Mouse (Mus musculus): Measurements from ENCODE around the gene Tmem210.

Tmem210 gene

GRCm38 (mm10) chr2:25262795-25263622 lies 24.9 kb upstream of the Tmem210 start:
- TF ChIP-seq GATA4 (IDR thresholded peaks at IDR 0.05; ENCODE audit: insufficient replicate concordance, low read length) = no peak

- no peak for TF ChIP-seq GATA4 (IDR thresholded peaks at IDR 0.05; ENCODE audit: insufficient replicate concordance, low read length)
Measured at GRCm38 (mm10) chr2:25263623-25264285, 24.2 kb upstream of the Tmem210 start.

DNA sequence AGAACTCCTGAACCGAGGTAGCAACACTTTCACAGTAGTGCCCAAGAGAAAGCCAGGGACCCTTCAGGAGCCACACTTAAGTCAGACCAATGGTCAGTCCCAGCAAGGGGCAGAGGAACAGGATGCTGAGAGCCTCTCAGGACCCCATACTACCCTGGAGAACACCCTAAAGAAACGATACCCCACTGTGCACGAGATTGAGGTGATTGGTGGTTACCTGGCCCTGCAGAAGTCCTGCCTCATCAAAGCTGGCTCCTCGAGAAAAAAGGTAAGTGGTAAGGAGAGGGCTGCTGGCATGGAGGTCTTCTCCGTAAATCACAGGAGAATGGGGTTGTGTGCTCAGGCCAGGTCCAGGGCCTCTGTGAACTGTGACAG lies 23.7 kb upstream of the Tmem210 start:
- TF ChIP-seq GATA4 (IDR thresholded peaks at IDR 0.05; ENCODE audit: insufficient replicate concordance, low read length) = no peak

- TF ChIP-seq GATA4 (IDR thresholded peaks at IDR 0.05; ENCODE audit: insufficient replicate concordance, low read length) = no peak
Measured at GRCm38 (mm10) chr2:25264851-25265250, 23.1 kb upstream of the Tmem210 start.

DNA sequence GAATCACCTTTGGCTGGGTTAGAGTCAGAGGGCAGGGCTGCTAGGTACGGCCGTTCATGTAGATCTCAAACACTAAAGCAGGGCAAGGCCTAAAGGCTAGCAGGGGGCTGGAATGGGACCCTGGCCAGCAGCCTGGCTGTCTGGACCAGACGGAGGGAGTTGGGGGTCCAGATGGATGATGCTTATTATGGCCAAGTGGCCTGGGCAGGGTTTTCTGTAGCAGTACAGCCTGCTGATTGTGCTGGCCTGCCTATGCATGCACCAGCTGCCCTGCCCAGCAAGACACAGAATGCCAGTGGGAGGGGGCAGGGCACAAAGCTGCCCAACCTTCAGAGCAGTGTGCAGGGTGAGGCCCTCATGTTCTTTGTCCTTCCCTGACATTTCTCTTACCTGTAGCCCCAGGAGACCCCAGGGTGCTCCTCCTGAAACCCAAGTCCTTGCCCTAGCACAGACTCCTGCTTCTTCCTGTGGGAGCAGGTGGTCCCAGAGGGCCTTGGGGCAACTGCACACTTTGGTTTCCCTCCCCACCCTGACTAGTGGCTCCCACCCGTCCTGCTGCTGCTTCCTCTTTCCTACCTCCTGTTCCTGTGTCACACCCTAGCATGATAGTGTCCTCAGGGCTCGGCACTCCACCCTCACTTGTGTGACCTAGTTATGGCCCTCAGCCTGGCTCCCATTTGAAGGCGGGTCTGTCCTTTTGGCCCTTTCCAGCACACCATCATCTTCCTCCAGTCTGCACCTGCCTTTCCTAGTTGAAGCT lies 21.9 kb upstream of the Tmem210 start:
- TF ChIP-seq GATA4 (IDR thresholded peaks at IDR 0.05; ENCODE audit: insufficient replicate concordance, low read length) = no peak

GRCm38 (mm10) chr2:25266720-25267119 lies 21.2 kb upstream of the Tmem210 start:
- no peak for TF ChIP-seq GATA4 (IDR thresholded peaks at IDR 0.05; ENCODE audit: insufficient replicate concordance, low read length)

DNA sequence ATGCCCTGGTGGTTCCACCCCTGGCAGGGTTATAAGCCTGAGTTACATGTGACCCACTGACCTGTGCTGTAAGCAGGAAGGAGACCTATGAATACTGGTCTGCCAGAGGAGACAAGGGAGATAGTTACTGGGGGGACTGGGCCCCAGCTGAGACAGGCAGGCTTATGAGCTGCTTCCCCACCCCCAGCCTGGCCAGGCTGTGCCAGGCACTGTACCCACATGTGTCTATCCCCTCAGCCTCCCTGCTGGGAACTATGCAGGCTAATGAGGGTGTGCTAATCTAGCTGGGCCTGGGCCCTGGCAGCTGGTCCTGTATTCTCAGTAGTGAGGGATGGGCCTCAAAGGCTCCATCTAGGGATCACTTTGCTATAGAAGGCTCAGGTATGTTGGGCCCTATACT lies 20.7 kb upstream of the Tmem210 start:
- TF ChIP-seq GATA4 (IDR thresholded peaks at IDR 0.05; ENCODE audit: insufficient replicate concordance, low read length) = no peak

GRCm38 (mm10) chr2:25267746-25268309 lies 20.1 kb upstream of the Tmem210 start:
- TF ChIP-seq GATA4 (IDR thresholded peaks at IDR 0.05; ENCODE audit: insufficient replicate concordance, low read length) = no peak

DNA sequence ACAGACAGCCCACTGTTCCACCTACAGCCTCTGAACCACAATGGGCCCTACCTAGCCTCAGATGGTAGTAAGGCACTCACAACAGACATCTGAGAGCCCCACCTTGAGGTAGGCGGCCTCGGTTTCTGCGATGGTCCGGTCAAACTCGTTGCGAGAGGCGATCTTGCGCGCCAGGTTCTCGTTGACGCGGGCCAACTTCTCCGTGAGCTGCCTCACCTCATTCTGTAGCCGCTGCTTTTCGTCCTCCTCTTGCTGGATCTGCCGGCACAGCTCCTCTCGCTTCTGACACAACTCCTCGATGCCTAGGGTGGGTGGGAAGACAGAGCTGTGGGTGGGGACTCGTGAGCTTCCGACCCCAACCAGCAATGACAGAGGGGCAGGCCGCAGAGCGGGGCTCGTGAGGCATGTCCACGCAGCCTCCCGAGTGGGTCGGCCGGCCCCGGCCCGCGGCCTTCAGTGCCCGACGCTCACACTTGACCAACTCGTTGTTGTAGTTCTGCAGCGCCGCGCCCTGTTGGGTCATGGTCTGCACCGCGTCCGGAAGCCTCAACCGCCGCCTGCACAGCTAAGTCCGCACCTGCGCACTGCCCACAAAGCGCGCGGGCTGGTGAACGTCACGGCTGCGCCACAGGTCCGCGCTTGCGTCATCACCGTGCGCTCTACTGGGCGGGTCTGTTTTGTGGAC lies 16.0 kb upstream of the Tmem210 start, which contains the start of the genes Ssna1 and Anapc2:
Gene Ssna1 (minus strand): TSS at position 612 of the 685 bp plus-strand sequence.
Gene Anapc2 (plus strand): TSS at position 652 of the 685 bp plus-strand sequence.
- no peak for TF ChIP-seq GATA4 (IDR thresholded peaks at IDR 0.05; ENCODE audit: insufficient replicate concordance, low read length)

DNA sequence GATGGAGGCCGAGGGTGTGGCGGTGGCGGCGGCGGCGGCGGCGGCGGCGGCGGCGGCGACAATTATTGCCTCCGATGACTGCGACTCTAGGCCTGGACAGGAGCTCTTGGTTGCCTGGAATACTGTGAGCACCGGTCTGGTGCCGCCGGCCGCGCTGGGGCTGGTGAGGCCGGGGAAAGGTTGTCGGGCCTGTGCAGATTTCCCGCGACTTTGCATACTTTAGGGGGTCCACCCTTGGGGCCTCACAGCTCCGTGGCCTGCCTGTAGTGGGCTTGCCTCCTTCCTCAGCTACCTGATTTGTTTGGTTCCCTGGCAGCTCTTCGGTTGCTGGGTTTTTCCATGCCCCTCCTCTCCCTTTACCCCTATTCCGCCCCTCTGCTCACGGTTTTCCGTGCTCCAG lies 15.4 kb upstream of the Tmem210 start:
- no peak for TF ChIP-seq GATA4 (IDR thresholded peaks at IDR 0.05; ENCODE audit: insufficient replicate concordance, low read length)

GRCm38 (mm10) chr2:25273010-25273409 lies 14.9 kb upstream of the Tmem210 start:
- TF ChIP-seq GATA4 (IDR thresholded peaks at IDR 0.05; ENCODE audit: insufficient replicate concordance, low read length) = no peak

GRCm38 (mm10) chr2:25278928-25279882 lies 8.7 kb upstream of the Tmem210 start:
- TF ChIP-seq GATA4 (IDR thresholded peaks at IDR 0.05; ENCODE audit: insufficient replicate concordance, low read length) = no peak

- no peak for TF ChIP-seq GATA4 (IDR thresholded peaks at IDR 0.05; ENCODE audit: insufficient replicate concordance, low read length)
Measured at GRCm38 (mm10) chr2:25285551-25285950, 2.4 kb upstream of the Tmem210 start.

GRCm38 (mm10) chr2:25286314-25286713 lies 1.6 kb upstream of the Tmem210 start:
- no peak for TF ChIP-seq GATA4 (IDR thresholded peaks at IDR 0.05; ENCODE audit: insufficient replicate concordance, low read length)

All from liver, adult (tissue).